Mouse (Mus musculus) kidney, adult 2 months (tissue): ENCODE data around the gene Samd4b.

Experiments
- CTCF ChIP-seq: fragments of 200-500 bp; conservative IDR thresholded peaks from 2 replicates; pipeline ENCODE4 v1.5.1; 2011; ENCODE audit warnings: low read depth, mild to moderate bottlenecking, control low read depth, low read length, moderate library complexity, mixed read lengths; ENCODE audit not compliant: insufficient read depth, insufficient read length
- POLR2A ChIP-seq: fragments of 200-500 bp; IDR thresholded peaks from one replicate; pipeline ENCODE4 v1.6.1; 2011; ENCODE audit warnings: low read depth, low read length, control low read depth

- TF ChIP-seq POLR2A: no peak
- TF ChIP-seq CTCF: no peak
These were observed 19.3 kb downstream of the Samd4b start for GRCm38 (mm10) chr7:28578543-28579053.
